Mouse (Mus musculus) midbrain, embryonic 11.5 days (tissue): ENCODE results near the gene Ifnab. TPM values are rescaled to one million over a fixed set of nuclear protein-coding genes. Genes with fewer than 3 reads are reported as not detected.

Experiments used
- ATAC-seq: fragments of 200-750 bp; cut with Nextera tagmentation; 2 replicates; pipeline ENCODE4 v1.8.0; 2017; ENCODE audit warnings: moderate TSS enrichment, moderate library complexity; ENCODE audit not compliant: low FRiP score
- DNase-seq: peaks from one replicate; pipeline ENCODE4 v3.0.0; 2015; ENCODE audit warnings: low spot score; ENCODE audit errors: missing footprints
- H3K27ac ChIP-seq: fragments of 300-500 bp; sonication (generic); 2 replicates; pipeline ENCODE4 v1.5.1; 2014; ENCODE audit warnings: low read depth, low read length
- H3K27me3 ChIP-seq: fragments of 300-500 bp; sonication (generic); 2 replicates; pipeline ENCODE4 v1.6.1; 2014; ENCODE audit warnings: mild to moderate bottlenecking, low read length, moderate library complexity, mixed read lengths; ENCODE audit not compliant: control insufficient read depth, insufficient read depth
- H3K36me3 ChIP-seq: fragments of 300-500 bp; sonication (generic); 2 replicates; pipeline ENCODE4 v1.6.1; 2014; ENCODE audit warnings: mild to moderate bottlenecking, low read length, moderate library complexity, mixed read lengths; ENCODE audit not compliant: control insufficient read depth, insufficient read depth
- H3K4me1 ChIP-seq: fragments of 300-500 bp; sonication (generic); 2 replicates; pipeline ENCODE4 v1.6.1; 2014; ENCODE audit warnings: low read length; ENCODE audit not compliant: control insufficient read depth, insufficient read depth
- H3K4me2 ChIP-seq: fragments of 300-500 bp; sonication (generic); 2 replicates; pipeline ENCODE4 v1.6.1; 2014; ENCODE audit warnings: mild to moderate bottlenecking, moderate library complexity
- H3K4me3 ChIP-seq: fragments of 300-500 bp; sonication (generic); 2 replicates; pipeline ENCODE4 v1.5.1; 2014; ENCODE audit warnings: low read depth, low read length
- H3K9ac ChIP-seq: fragments of 300-500 bp; sonication (generic); 2 replicates; pipeline ENCODE4 v1.6.1; 2014; ENCODE audit warnings: low read length
- H3K9me3 ChIP-seq: fragments of 300-500 bp; sonication (generic); 2 replicates; pipeline ENCODE4 v1.6.1; 2016; ENCODE audit warnings: low read length; ENCODE audit not compliant: control insufficient read depth
- WGBS: fragments of 180-500 bp; shearing (Covaris S2); extraction: QIAGEN DNeasy Blood & Tissue Kit; methylation state at CpG from one replicate; pipeline ENCODE4 v1.1.7; 2014; 5-methylcytosine and 5-hydroxymethylcytosine counted together
- polyA plus RNA-seq: library from polyadenylated mRNA; unstranded; fragments of >200 nt; fragmentation: Nextera tagmentation; extraction: Ambion mirVana; gene quantifications from 2 replicates; pipeline ENCODE4 v1.2.1, GENCODE M21; 2014

Gene Ifnab
- polyA plus RNA-seq, 1 experiment from 2014 or later: not detected

- H3K9ac ChIP-seq: no peak overlapping the region
- no peaks in the 10 kb centered on the region for H3K36me3 ChIP-seq
- DNase-seq (peak; percentile 99), ATAC-seq (peak; percentile 93)
- WGBS: 22% methylated on average over 11 of the region's 11 CpGs
- peak overlapping the region; percentile 14; the same call in 1 of the 2 replicates for H3K4me3 ChIP-seq
- H3K9me3 ChIP-seq: no peaks in the 10 kb centered on the region; the same call in 1 of the 2 replicates
- no peaks in the 10 kb centered on the region for H3K27me3 ChIP-seq
- peak overlapping the region; percentile 34; the same call in 1 of the 2 replicates for H3K4me2 ChIP-seq
- H3K4me1 ChIP-seq: no peaks in the 10 kb centered on the region
- no peak overlapping the region for H3K27ac ChIP-seq
Observed at GRCm38 (mm10) chr4:88641077-88641831, 49.9 kb downstream of the Ifnab start.

GRCm38 (mm10) chr4:88640704-88641076, 50.5 kb downstream of the Ifnab start:
- no peak overlapping the region for H3K27ac ChIP-seq

More at GRCm38 (mm10) chr4:88640704-88641076, 50.5 kb downstream of the Ifnab start:
- no peaks in the 10 kb centered on the region; the same call in 1 of the 2 replicates for H3K9me3 ChIP-seq
- H3K27me3 ChIP-seq: no peaks in the 10 kb centered on the region
- DNase-seq (no peak), ATAC-seq (no peak)
- H3K4me1 ChIP-seq: no peaks in the 10 kb centered on the region
- no peak overlapping the region for H3K9ac ChIP-seq
- H3K4me3 ChIP-seq: peak overlapping the region; percentile 14; the same call in 1 of the 2 replicates
- peak overlapping the region; percentile 34; the same call in 1 of the 2 replicates for H3K4me2 ChIP-seq
- WGBS: 76% methylated on average over 8 of the region's 8 CpGs
- H3K36me3 ChIP-seq: no peaks in the 10 kb centered on the region

Other genes starting within 250 kb of the Ifnab start
- not detected in 2 replicates for gene Ifnb1, start 168.6 kb downstream of the Ifnab start, polyA plus RNA-seq
- gene Ifna15, start 133.1 kb downstream of the Ifnab start, polyA plus RNA-seq: not detected in 2 replicates
- not detected in 2 replicates for gene Ifna14, start 119.6 kb downstream of the Ifnab start, polyA plus RNA-seq
- not detected in 2 replicates for gene Ifna9, start 99.0 kb downstream of the Ifnab start, polyA plus RNA-seq
- not detected in 2 replicates for gene Ifna12, start 88.0 kb downstream of the Ifnab start, polyA plus RNA-seq
- gene C87499, start 56.9 kb downstream of the Ifnab start, polyA plus RNA-seq: not detected in 2 replicates
- not detected in 2 replicates for gene Ifna13, start 46.9 kb downstream of the Ifnab start, polyA plus RNA-seq
- not detected in 2 replicates for gene Ifna16, start 14.4 kb downstream of the Ifnab start, polyA plus RNA-seq
- not detected in 2 replicates for gene Ifna2, start 7.4 kb downstream of the Ifnab start, polyA plus RNA-seq
- gene Gm26566, start 30.4 kb upstream of the Ifnab start, polyA plus RNA-seq: 1.4 and 1.6 TPM in 2 replicates
- 153 and 169 TPM in 2 replicates for gene Klhl9, start 31.1 kb upstream of the Ifnab start, polyA plus RNA-seq
- gene Gm13271, start 63.5 kb upstream of the Ifnab start, polyA plus RNA-seq: not detected in 2 replicates
- 0.15 TPM in 1 of 2 replicates, not detected in the other for gene Gm13283, start 68.8 kb upstream of the Ifnab start, polyA plus RNA-seq
- gene Gm13290, start 82.5 kb upstream of the Ifnab start, polyA plus RNA-seq: not detected in 2 replicates
- not detected in 2 replicates for gene Gm13289, start 85.6 kb upstream of the Ifnab start, polyA plus RNA-seq
- not detected in 2 replicates for gene Gm13272, start 88.5 kb upstream of the Ifnab start, polyA plus RNA-seq
- not detected in 2 replicates for gene Ifnz, start 90.8 kb upstream of the Ifnab start, polyA plus RNA-seq
- gene Gm13276, start 94.3 kb upstream of the Ifnab start, polyA plus RNA-seq: not detected in 2 replicates
- not detected in 2 replicates for gene Gm13277, start 97.3 kb upstream of the Ifnab start, polyA plus RNA-seq
- not detected in 2 replicates for gene Gm13278, start 100.2 kb upstream of the Ifnab start, polyA plus RNA-seq
- not detected in 2 replicates for gene Gm13275, start 103.1 kb upstream of the Ifnab start, polyA plus RNA-seq
- gene Gm13279, start 106.0 kb upstream of the Ifnab start, polyA plus RNA-seq: not detected in 2 replicates
- 0.29 and 0.61 TPM in 2 replicates for gene Gm13285, start 108.3 kb upstream of the Ifnab start, polyA plus RNA-seq
- gene Gm13287, start 111.9 kb upstream of the Ifnab start, polyA plus RNA-seq: not detected in 2 replicates
- 0.12 TPM in 1 of 2 replicates, not detected in the other for gene Gm13288, start 114.2 kb upstream of the Ifnab start, polyA plus RNA-seq
- not detected in 2 replicates for gene Ifna7, start 124.9 kb upstream of the Ifnab start, polyA plus RNA-seq
- gene Ifna11, start 128.6 kb upstream of the Ifnab start, polyA plus RNA-seq: not detected in 2 replicates
- not detected in 2 replicates for gene Ifna6, start 136.1 kb upstream of the Ifnab start, polyA plus RNA-seq
- not detected in 2 replicates for gene Ifna5, start 144.2 kb upstream of the Ifnab start, polyA plus RNA-seq
- gene Ifna4, start 150.5 kb upstream of the Ifnab start, polyA plus RNA-seq: not detected in 2 replicates
- gene Ifna1, start 158.7 kb upstream of the Ifnab start, polyA plus RNA-seq: not detected in 2 replicates
- gene Ifne, start 188.8 kb upstream of the Ifnab start, polyA plus RNA-seq: not detected in 2 replicates